Mouse (Mus musculus) limb, embryonic 11.5 days (tissue): Measurements from ENCODE around the gene Sell. TPM values are rescaled to one million over a fixed set of nuclear protein-coding genes. Genes with fewer than 3 reads are reported as not detected.

Experiments used
- ATAC-seq: fragments of 200-750 bp; cut with Nextera tagmentation; 2 replicates; pipeline ENCODE4 v1.8.0; 2017; ENCODE audit warnings: low read depth; ENCODE audit not compliant: insufficient number of reproducible peaks, low FRiP score, low TSS enrichment
- DNase-seq: peaks from one replicate; pipeline ENCODE4 v3.0.0-alpha.2; 2015; ENCODE audit warnings: low spot score
- H3K27ac ChIP-seq: fragments of 300-500 bp; sonication (generic); replicated peaks from 2 replicates; pipeline ENCODE4 v1.5.1; 2014; ENCODE audit warnings: low read depth, mild to moderate bottlenecking, low read length
- H3K27me3 ChIP-seq: fragments of 300-500 bp; sonication (generic); 2 replicates; pipeline ENCODE4 v1.6.1; 2014; ENCODE audit warnings: mild to moderate bottlenecking, low read length, mixed read lengths; ENCODE audit not compliant: control insufficient read depth, insufficient read depth
- H3K36me3 ChIP-seq: fragments of 300-500 bp; sonication (generic); 2 replicates; pipeline ENCODE4 v1.6.1; 2014; ENCODE audit warnings: mild to moderate bottlenecking, low read length, moderate library complexity, mixed read lengths; ENCODE audit not compliant: control insufficient read depth, insufficient read depth
- H3K4me1 ChIP-seq: fragments of 300-500 bp; sonication (generic); 2 replicates; pipeline ENCODE4 v1.6.1; 2014; ENCODE audit warnings: low read length, mixed read lengths; ENCODE audit not compliant: control insufficient read depth, insufficient read depth
- H3K4me2 ChIP-seq: fragments of 300-500 bp; sonication (generic); 2 replicates; pipeline ENCODE4 v1.6.1; 2014; ENCODE audit warnings: low read depth, mild to moderate bottlenecking, moderate library complexity; ENCODE audit not compliant: severe bottlenecking
- H3K4me3 ChIP-seq: fragments of 300-500 bp; sonication (generic); 2 replicates; pipeline ENCODE4 v1.5.1; 2014; ENCODE audit warnings: low read depth, low read length
- H3K9ac ChIP-seq: fragments of 300-500 bp; sonication (generic); 2 replicates; pipeline ENCODE4 v1.6.1; 2014; ENCODE audit warnings: mild to moderate bottlenecking, low read length
- H3K9me3 ChIP-seq: fragments of 300-500 bp; sonication (generic); 2 replicates; pipeline ENCODE4 v1.6.1; 2016; ENCODE audit warnings: low read length; ENCODE audit not compliant: control insufficient read depth
- WGBS: fragments of 180-500 bp; shearing (Covaris S2); extraction: QIAGEN DNeasy Blood & Tissue Kit; methylation state at CpG from one replicate; pipeline ENCODE4 v1.1.7; 2014; 5-methylcytosine and 5-hydroxymethylcytosine counted together
- polyA plus RNA-seq: library from polyadenylated mRNA; unstranded; fragments of >200 nt; fragmentation: Nextera tagmentation; extraction: Ambion mirVana; gene quantifications from 2 replicates; pipeline ENCODE4 v1.2.1, GENCODE M21; 2014

The Sell gene
- polyA plus RNA-seq, 1 experiment from 2014 or later, result not detected

DNA sequence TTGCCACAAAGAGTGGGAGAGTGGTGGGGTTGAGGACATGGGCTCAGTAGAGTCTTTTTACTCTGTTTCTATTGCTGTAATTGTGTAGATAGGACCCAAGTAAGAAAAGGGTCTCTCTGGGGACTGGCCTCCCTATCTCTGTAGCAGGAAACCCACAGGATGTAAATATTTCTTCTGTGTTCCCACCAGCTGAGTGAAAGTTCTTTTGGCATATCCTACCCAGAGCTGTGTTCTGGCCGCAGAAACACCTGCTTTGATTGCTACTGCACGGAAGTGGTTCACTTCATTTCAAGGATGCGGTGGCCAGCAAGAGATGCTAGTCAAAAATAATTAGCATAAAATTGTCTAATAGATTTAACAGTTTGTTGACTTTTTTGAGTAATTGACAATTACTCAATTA is 15.2 kb downstream of the Sell start:
- DNase-seq, result no peak
- WGBS, result 94% methylated on average over 3 of the region's 3 CpGs
- Histone ChIP-seq H3K4me2 (no peak overlapping the region), H3K27ac (no peak overlapping the region), H3K9ac (no peak overlapping the region), H3K36me3 (no peaks in the 10 kb centered on the region), H3K9me3 (no peaks in the 10 kb centered on the region), H3K27me3 (no peaks in the 10 kb centered on the region), H3K4me1 (no peaks in the 10 kb centered on the region), H3K4me3 (no peak overlapping the region)
- no peak for ATAC-seq

DNA sequence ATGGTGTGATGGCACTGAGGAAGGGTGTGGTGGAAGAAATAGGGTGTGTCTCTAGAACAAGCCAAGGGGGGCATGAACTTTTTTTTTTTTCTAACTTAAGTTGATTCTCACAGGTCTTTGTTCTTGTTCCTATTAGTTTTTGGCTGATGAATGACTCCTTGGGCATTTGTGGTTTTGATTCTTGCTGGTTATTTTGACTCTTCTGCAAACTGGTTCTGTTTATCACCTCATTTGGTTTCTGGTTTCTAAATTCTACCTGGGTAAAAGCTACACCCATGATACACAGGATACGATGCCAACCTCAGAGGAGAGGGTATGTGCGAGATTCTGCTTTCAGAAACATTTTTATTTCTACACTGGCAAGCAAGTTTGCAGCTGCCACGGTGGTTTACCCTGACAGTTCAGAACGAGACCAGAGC is 16.6 kb downstream of the Sell start:
- H3K9me3 ChIP-seq, result no peaks in the 10 kb centered on the region
- H3K27ac ChIP-seq, result no peak overlapping the region
- H3K36me3 ChIP-seq, result no peaks in the 10 kb centered on the region
- ATAC-seq (no peak), DNase-seq (no peak)
- no peaks in the 10 kb centered on the region for H3K4me1 ChIP-seq
- 82% methylated on average over 4 of the region's 4 CpGs for WGBS
- H3K4me2 ChIP-seq, result no peak overlapping the region
- no peak overlapping the region for H3K9ac ChIP-seq
- no peaks in the 10 kb centered on the region for H3K27me3 ChIP-seq
- no peak overlapping the region for H3K4me3 ChIP-seq

DNA sequence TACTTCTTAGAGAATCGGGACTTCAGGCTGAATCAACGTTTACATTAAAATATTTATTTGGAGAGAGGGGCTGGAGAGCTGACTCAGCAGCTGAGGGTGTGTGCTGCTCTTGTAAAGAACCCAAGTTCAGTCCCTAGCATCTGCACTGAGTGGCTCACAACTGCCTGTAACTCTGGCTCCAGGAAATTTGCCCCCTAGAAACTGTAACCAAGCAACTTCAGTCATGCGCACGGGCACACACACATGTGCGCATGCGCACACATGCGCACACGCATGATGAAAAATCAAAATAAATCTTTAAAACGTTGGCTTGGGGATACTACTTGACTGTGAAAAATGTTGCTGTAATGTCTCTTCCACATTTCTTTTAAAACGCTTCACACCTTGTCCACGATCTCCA is 17.3 kb downstream of the Sell start:
- no peaks in the 10 kb centered on the region for H3K4me1 ChIP-seq
- H3K36me3 ChIP-seq, result no peaks in the 10 kb centered on the region
- no peak overlapping the region for H3K9ac ChIP-seq
- no peak overlapping the region for H3K4me3 ChIP-seq
- no peaks in the 10 kb centered on the region for H3K9me3 ChIP-seq
- H3K27ac ChIP-seq, result no peak overlapping the region
- ATAC-seq, result no peak
- H3K27me3 ChIP-seq, result no peaks in the 10 kb centered on the region
- H3K4me2 ChIP-seq, result no peak overlapping the region
- 86% methylated on average over 11 of the region's 11 CpGs for WGBS
- DNase-seq, result no peak

DNA sequence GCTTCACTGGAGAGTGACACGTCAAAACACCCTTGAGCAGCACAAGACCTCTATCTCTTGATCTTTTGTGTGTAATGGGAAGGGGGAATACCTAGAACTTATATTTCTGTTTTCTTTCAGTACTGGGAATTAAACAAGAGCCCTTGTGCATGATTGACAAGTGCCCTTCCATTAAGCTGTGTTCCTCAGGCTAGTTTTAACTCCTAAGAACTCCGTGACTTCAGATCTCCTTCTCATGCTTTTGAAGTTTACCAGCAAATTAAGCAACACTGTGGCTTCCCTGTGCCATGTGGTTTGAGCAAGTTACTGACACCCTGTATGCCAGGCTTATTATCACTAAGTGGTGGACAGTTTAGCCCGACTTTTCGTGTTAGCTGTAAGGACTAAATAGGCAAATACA is 21.3 kb downstream of the Sell start:
- no peaks in the 10 kb centered on the region for H3K9me3 ChIP-seq
- H3K4me1 ChIP-seq, result no peaks in the 10 kb centered on the region
- no peak overlapping the region for H3K4me3 ChIP-seq
- no peaks in the 10 kb centered on the region for H3K36me3 ChIP-seq
- H3K9ac ChIP-seq, result no peak overlapping the region
- no peak overlapping the region for H3K27ac ChIP-seq
- DNase-seq, result no peak
- WGBS, result 88% methylated on average over 4 of the region's 4 CpGs
- no peak for ATAC-seq
- H3K27me3 ChIP-seq, result no peaks in the 10 kb centered on the region
- H3K4me2 ChIP-seq, result no peak overlapping the region

DNA sequence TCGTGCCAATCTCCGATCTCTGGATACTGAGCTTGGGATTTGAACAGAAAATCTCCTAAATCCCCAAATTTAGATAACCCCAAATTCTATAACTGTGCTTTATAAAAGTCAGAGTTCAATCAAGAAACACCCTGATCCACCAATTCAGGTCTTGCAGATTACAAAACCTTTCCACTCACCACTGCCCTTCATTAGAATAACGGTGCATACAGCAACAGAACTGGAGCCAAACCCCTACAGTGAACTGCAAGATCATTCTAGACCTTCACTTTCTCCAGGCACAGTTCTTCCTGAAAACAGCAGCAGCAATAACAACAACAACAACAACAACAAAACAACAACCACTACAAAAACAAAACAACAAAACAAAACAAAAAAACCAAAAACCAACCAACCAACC is 25.0 kb downstream of the Sell start:
- Histone ChIP-seq H3K9me3 (no peaks in the 10 kb centered on the region), H3K9ac (no peak overlapping the region), H3K27ac (no peak overlapping the region), H3K4me1 (no peaks in the 10 kb centered on the region), H3K4me2 (no peak overlapping the region), H3K27me3 (no peaks in the 10 kb centered on the region), H3K4me3 (no peak overlapping the region), H3K36me3 (no peaks in the 10 kb centered on the region)
- DNase-seq, result no peak
- ATAC-seq, result no peak
- WGBS, result 88% methylated on average over 3 of the region's 3 CpGs

DNA sequence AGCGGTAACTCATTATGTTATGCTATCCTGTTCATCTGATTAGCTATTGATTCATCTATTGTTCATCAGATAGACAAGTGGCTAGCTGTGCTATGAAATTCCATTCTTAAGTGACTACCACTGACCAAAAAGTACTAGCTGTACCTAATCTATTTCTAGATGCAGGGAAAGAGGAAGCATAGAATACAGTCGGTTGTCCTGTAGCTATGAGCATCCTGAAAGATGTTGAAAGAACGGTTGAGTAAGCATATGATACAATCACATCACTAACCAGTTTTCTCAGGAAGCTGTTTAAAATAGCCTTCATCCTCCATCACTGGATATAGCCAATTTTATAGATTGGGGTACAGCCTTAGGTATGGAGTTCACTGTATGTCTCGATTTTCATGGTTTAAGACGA is 26.1 kb downstream of the Sell start:
- Histone ChIP-seq H3K4me1 (no peaks in the 10 kb centered on the region), H3K4me3 (no peak overlapping the region), H3K4me2 (no peak overlapping the region), H3K9ac (no peak overlapping the region), H3K27me3 (no peaks in the 10 kb centered on the region), H3K9me3 (no peaks in the 10 kb centered on the region), H3K27ac (no peak overlapping the region), H3K36me3 (no peaks in the 10 kb centered on the region)
- WGBS, result 91% methylated on average over 5 of the region's 5 CpGs
- ATAC-seq, result no peak
- no peak for DNase-seq

DNA sequence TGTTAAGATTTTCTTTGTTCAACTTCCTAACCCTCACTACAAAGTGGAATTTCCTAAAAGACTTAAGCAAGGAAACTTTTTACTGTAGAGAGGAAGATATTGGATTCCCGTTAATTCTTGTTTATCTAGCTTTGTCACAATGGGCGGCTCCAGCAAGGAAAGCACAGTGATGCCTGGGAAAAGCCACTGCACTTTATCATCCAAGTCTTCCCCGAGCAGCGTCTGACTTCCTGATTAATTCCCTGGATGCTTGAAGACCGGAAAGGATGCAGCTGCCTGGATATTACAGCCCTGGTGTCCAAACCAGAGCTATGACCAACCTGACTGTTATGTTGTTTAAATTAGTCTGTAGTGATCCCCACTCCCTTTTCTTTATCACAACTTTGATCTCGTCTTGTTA is 35.0 kb downstream of the Sell start:
- ATAC-seq (no peak), DNase-seq (no peak)
- H3K4me2 ChIP-seq, result no peak overlapping the region
- no peak overlapping the region for H3K9ac ChIP-seq
- H3K36me3 ChIP-seq, result no peaks in the 10 kb centered on the region
- H3K4me1 ChIP-seq, result no peaks in the 10 kb centered on the region
- H3K9me3 ChIP-seq, result no peaks in the 10 kb centered on the region
- no peak overlapping the region for H3K4me3 ChIP-seq
- no peak overlapping the region for H3K27ac ChIP-seq
- WGBS, result 72% methylated on average over 6 of the region's 6 CpGs
- no peaks in the 10 kb centered on the region for H3K27me3 ChIP-seq

DNA sequence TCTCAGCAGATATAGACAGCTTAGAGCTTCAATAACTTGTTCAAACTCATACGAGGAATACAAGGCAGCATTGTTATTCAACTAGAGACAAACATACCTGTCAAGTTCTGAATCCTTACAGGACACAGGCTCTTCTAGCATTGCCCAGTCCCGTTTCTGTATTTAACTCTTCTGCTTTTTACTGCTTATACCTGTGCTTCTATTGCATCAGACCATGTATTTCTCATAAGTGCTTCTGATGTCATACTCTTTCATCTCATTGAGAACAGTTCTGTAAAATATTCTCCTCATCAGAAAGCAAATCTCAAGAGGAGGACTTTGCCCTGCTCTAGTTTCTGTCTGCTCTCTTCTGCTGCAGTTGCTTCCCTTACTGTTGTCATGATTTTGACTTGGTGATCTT is 36.1 kb downstream of the Sell start:
- Histone ChIP-seq H3K27me3 (no peaks in the 10 kb centered on the region), H3K4me1 (no peaks in the 10 kb centered on the region), H3K27ac (no peak overlapping the region), H3K9me3 (no peaks in the 10 kb centered on the region), H3K9ac (no peak overlapping the region), H3K4me2 (no peak overlapping the region), H3K4me3 (no peak overlapping the region), H3K36me3 (no peaks in the 10 kb centered on the region)
- WGBS, result 88% methylated on average over 2 of the region's 2 CpGs
- ATAC-seq, result no peak
- no peak for DNase-seq

DNA sequence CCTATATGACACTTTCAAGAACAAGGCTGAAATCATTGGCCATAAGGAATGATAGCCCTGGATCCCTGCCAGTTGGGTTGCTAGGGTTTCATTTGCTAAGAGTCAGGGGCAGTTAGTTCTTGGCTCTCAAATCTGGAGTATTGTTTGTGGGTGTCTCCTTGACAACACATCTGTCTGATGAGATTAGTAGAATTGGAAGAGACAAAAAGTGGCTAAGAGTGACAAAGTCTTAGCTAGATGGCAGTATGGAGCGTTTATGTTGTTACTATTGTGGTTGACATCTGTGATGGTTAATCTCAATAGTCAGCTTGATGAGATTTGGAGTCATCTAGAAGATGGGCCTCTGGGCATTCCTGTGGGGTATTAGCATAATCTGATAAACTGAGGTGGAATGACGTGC is 36.6 kb downstream of the Sell start:
- Histone ChIP-seq H3K36me3 (no peaks in the 10 kb centered on the region), H3K4me2 (no peak overlapping the region), H3K9ac (no peak overlapping the region), H3K4me3 (no peak overlapping the region), H3K27ac (no peak overlapping the region), H3K27me3 (no peaks in the 10 kb centered on the region), H3K9me3 (no peaks in the 10 kb centered on the region), H3K4me1 (no peaks in the 10 kb centered on the region)
- ATAC-seq (no peak), DNase-seq (no peak)
- WGBS, result 81% methylated on average over 2 of the region's 2 CpGs
